Mouse (Mus musculus) hindbrain, embryonic 11.5 days (tissue): Measurements from ENCODE around the gene Ddc. TPM values are rescaled to one million over a fixed set of nuclear protein-coding genes. Genes with fewer than 3 reads are reported as not detected.

Experiments
- ATAC-seq: fragments of 200-750 bp; cut with Nextera tagmentation; 2 replicates; pipeline ENCODE4 v1.8.0; 2017; ENCODE audit warnings: mild to moderate bottlenecking, moderate TSS enrichment, moderate library complexity; ENCODE audit not compliant: low FRiP score
- DNase-seq: peaks from one replicate; pipeline ENCODE4 v3.0.0-alpha.2; 2015; ENCODE audit warnings: low spot score
- H3K27ac ChIP-seq: fragments of 300-500 bp; sonication (generic); 2 replicates; pipeline ENCODE4 v1.5.1; 2014; ENCODE audit warnings: mild to moderate bottlenecking, low read depth, low read length
- H3K27me3 ChIP-seq: fragments of 300-500 bp; sonication (generic); 2 replicates; pipeline ENCODE4 v1.6.1; 2014; ENCODE audit warnings: mild to moderate bottlenecking, low read length, moderate library complexity, mixed read lengths; ENCODE audit not compliant: control insufficient read depth, insufficient read depth
- H3K36me3 ChIP-seq: fragments of 300-500 bp; sonication (generic); 2 replicates; pipeline ENCODE4 v1.6.1; 2014; ENCODE audit warnings: mild to moderate bottlenecking, low read length, moderate library complexity, mixed read lengths; ENCODE audit not compliant: control insufficient read depth, insufficient read depth
- H3K4me1 ChIP-seq: fragments of 300-500 bp; sonication (generic); replicated peaks from 2 replicates; pipeline ENCODE4 v1.6.1; 2014; ENCODE audit warnings: low read length, mixed read lengths; ENCODE audit not compliant: control insufficient read depth, insufficient read depth
- H3K4me2 ChIP-seq: fragments of 300-500 bp; sonication (generic); replicated peaks from 2 replicates; pipeline ENCODE4 v1.6.1; 2014; ENCODE audit warnings: mild to moderate bottlenecking, low read depth, low read length
- H3K4me3 ChIP-seq: fragments of 300-500 bp; sonication (generic); 2 replicates; pipeline ENCODE4 v1.5.1; 2014; ENCODE audit warnings: low read depth, low read length
- H3K9ac ChIP-seq: fragments of 300-500 bp; sonication (generic); 2 replicates; pipeline ENCODE4 v1.6.1; 2014; ENCODE audit warnings: low read depth, low read length
- H3K9me3 ChIP-seq: fragments of 300-500 bp; sonication (generic); 2 replicates; pipeline ENCODE4 v1.6.1; 2016; ENCODE audit warnings: low read length; ENCODE audit not compliant: control insufficient read depth
- WGBS: fragments of 180-500 bp; shearing (Covaris S2); extraction: QIAGEN DNeasy Blood & Tissue Kit; methylation state at CpG from one replicate; pipeline ENCODE4 v1.1.7; 2014; 5-methylcytosine and 5-hydroxymethylcytosine counted together
- polyA plus RNA-seq: library from polyadenylated mRNA; unstranded; fragments of >200 nt; fragmentation: Nextera tagmentation; extraction: Ambion mirVana; gene quantifications from 2 replicates; pipeline ENCODE4 v1.2.1, GENCODE M21; 2014

Ddc gene
- polyA plus RNA-seq, 1 experiment from 2014 or later: 14.3 TPM

DNA sequence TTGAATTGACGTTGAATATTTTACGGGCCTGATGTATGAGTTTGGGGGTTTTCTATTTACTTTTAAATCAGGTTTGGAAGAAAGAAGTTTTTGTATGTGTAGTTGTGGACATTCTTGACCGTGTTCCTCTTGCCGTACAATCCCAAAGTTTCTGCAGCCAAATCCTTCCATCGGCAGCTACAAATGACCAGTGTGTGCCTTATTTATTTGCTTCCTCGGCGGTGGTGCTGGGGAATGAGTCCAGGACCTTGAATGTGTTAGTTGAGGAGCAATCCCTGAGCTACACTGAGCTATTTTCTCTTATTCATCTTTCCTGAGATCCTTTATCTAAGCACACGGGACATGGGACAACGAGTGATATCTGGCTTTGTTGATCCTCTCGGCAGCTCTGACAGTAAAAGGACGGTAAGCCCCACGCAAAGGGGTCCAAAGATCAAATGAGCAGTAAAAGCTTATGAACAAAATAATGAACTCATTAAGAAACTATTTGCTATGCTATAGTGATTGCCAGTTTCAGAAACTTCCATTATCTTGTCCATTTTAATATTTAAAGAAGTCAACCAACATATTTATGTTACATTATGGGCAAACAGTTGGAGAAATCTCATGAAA lies 67.0 kb downstream of the Ddc start:
- H3K27ac ChIP-seq: peak overlapping the region; percentile 39

DNA sequence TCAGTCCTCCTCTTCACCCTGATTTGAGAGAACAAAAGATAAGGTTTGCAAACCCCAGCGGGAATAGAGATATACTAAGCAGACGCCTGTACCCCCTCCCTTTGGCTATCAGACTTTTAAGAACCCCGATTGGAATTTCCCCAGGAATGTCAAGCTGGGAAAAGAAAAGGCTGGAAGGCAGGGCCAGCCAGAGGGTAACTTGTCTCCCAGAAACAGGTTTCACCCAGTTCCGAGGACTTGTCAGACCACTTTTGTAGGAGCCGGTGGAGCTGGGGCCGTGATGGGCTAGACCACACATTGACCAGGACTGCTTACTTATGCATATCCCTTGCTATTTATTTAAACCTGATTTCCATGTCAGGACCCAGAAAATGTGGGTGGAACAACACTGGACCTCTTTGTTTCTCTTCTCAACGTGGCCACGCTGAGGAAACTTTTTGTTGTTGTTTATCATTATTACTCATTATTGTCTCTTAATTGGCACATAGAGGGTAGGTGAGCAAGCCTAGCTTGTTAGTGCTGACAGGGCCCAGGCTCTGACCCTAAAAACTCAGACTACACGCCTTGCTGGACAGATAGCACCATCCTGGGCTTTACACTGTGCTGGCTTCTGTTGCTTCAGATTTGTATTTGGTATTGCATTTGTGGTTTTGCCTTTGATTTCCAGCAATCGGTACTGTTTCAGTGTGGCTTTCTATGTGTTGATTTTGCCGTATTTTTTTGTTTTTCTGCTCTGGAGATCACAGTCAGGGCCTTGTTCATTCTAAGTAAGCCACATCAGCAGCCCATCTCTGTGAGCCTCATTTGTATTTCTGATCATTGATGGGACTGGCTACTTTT lies 68.6 kb downstream of the Ddc start:
- ATAC-seq (no peak), DNase-seq (no peak)
- Histone ChIP-seq H3K4me3 (no peak overlapping the region), H3K4me1 (peaks cover 20% of the 10 kb centered on the region), H3K4me2 (no peak overlapping the region), H3K27me3 (no peaks in the 10 kb centered on the region), H3K9me3 (no peaks in the 10 kb centered on the region), H3K9ac (0 out of 2 replicates have a peak overlapping the region, but pooled peaks have one; percentile 15), H3K27ac (peak overlapping the region; percentile 68), H3K36me3 (no peaks in the 10 kb centered on the region)
- WGBS: 16% methylated on average over 11 of the region's 11 CpGs

More for the DNA sequence above, 67.0 kb downstream of the Ddc start:
- H3K36me3 ChIP-seq: no peaks in the 10 kb centered on the region
- H3K9ac ChIP-seq: no peak overlapping the region
- H3K4me3 ChIP-seq: no peak overlapping the region
- H3K27me3 ChIP-seq: no peaks in the 10 kb centered on the region
- 36% methylated on average over 12 of the region's 12 CpGs for WGBS
- peaks cover 20% of the 10 kb centered on the region for H3K4me1 ChIP-seq
- H3K4me2 ChIP-seq: no peak overlapping the region
- no peaks in the 10 kb centered on the region for H3K9me3 ChIP-seq
- ATAC-seq (no peak), DNase-seq (no peak)

DNA sequence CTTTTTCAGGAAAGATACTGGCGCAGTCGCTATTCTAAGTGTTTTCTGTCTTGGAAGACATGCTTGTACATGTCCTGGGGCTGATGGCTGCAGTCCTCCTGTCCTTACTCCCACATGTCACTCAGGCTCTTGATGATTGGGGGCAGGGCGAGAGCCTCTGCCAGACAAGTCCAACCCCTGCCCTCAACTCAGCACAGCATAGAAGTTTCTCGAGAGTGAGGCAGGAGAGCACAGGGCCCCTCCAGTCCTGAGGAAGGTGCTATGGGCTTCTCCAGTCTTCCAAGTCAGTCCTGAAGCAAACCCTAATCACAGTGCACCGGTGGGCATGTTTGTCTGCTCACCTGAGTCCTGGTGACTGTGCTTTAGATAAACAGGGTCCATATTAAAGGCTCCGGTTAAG lies 69.2 kb downstream of the Ddc start:
- DNase-seq (peak; percentile 57), ATAC-seq (0 out of 2 replicates have a peak, but pooled peaks have one; percentile 36)
- Histone ChIP-seq H3K9me3 (no peaks in the 10 kb centered on the region), H3K27ac (peak overlapping the region; percentile 68), H3K9ac (no peak overlapping the region; the same call in 1 of the 2 replicates), H3K36me3 (no peaks in the 10 kb centered on the region), H3K4me1 (peaks cover 20% of the 10 kb centered on the region), H3K4me3 (no peak overlapping the region), H3K4me2 (no peak overlapping the region), H3K27me3 (no peaks in the 10 kb centered on the region)
- 25% methylated on average over 6 of the region's 6 CpGs for WGBS

DNA sequence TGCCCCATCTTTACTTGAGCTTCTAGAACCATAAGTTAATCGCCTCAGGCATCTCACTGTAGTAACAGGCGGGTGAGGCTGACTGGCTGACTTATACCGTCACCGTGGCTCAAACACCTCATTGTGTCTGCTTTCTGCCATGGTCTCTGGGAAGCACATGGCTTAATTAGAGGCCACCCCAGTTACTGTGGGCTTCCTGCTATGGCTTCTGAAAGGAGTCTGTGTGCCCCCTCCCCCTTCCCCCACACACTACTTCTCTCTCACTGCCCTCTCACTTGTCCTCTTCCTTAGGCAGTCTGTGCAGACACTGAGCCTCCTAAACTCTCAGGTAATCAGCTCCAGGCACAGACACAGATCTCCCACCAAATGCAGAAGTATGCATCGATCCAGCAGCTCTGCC lies 69.7 kb downstream of the Ddc start:
- Histone ChIP-seq H3K36me3 (no peaks in the 10 kb centered on the region), H3K4me1 (peaks cover 20% of the 10 kb centered on the region), H3K4me3 (no peak overlapping the region), H3K9me3 (no peaks in the 10 kb centered on the region), H3K9ac (no peak overlapping the region), H3K4me2 (no peak overlapping the region), H3K27ac (peak overlapping the region; percentile 68; the same call in 1 of the 2 replicates), H3K27me3 (no peaks in the 10 kb centered on the region)
- DNase-seq (peak; percentile 60), ATAC-seq (peak; percentile 51)
- WGBS: 24% methylated on average over 5 of the region's 5 CpGs

DNA sequence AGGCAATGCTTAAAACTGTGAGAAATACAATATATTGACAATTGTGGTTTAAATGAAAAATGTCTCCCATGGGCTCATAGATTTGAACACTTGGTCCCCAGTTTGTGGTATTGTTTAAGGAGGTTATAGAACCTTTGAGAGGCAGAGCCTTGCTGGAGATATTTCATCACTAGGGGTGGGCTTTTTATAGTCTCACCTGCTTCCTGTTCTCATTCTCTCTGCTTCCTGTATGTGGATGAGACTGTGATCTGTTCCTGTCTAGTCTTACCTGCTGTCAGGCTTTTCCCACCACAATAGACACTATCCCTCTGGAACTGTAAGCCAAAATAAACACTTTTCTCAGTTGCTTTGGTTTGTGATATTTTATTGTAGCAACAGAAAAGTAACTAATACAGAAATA lies 71.5 kb downstream of the Ddc start:
- Histone ChIP-seq H3K36me3 (no peaks in the 10 kb centered on the region), H3K4me1 (peaks cover 23% of the 10 kb centered on the region), H3K4me2 (no peak overlapping the region), H3K9ac (no peak overlapping the region), H3K4me3 (no peak overlapping the region), H3K9me3 (no peaks in the 10 kb centered on the region), H3K27ac (no peak overlapping the region), H3K27me3 (no peaks in the 10 kb centered on the region)
- DNase-seq (no peak), ATAC-seq (no peak)

DNA sequence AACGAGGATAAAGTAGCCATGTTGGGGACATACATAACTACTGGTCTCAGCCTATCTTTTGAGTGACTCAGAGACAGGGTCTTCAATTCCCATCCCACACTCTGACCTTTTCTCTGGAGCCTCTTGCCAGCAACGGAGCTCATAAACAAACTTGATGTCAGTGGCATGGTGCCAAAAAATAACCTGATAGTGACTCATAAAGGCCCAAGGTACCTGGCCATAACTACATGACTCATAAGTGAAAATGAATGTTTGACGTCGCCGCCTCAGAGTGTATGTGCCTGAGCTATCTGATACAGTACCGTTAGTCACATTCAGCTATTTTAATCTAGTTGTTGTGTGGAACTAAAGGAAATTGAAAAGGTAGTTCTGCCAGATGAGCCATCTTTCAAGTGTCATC lies 72.3 kb downstream of the Ddc start:
- Histone ChIP-seq H3K27me3 (no peaks in the 10 kb centered on the region), H3K4me1 (peaks cover 20% of the 10 kb centered on the region), H3K4me2 (no peak overlapping the region), H3K36me3 (no peaks in the 10 kb centered on the region), H3K27ac (no peak overlapping the region; the same call in 1 of the 2 replicates), H3K9ac (no peak overlapping the region), H3K9me3 (no peaks in the 10 kb centered on the region), H3K4me3 (no peak overlapping the region)
- DNase-seq (no peak), ATAC-seq (no peak)
- 80% methylated on average over 6 of the region's 6 CpGs for WGBS

DNA sequence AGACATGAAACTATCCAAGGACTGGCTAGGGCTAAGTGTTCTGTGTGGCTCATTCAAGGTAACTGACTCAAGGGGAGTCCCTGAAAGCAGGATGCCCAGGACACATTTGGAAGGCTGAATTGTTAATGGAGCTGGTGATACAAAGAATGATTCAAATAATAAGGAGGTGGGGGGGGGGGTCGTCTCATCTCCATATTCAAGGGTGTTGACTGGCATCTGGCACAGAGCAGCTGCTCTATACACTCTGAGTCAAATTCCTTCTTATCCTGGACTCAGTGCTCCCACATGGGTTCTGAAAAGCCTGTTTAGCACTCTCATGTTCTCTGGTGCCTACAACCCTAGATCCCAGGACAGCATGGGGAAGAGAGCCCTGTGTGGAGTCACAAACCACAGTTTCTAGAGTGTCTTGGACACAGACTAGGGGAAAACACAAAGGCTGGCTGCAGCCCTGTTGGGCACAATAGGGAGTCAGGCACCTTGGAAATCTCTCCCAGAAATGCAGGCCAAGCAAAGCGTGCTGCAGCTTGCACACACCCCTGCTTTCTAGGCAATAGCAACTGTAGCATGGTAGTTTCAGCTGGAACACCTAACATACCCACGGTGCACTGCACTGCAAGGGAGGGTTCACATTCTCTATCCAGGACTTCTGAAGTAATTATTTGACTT lies 72.8 kb downstream of the Ddc start:
- Histone ChIP-seq H3K9me3 (no peaks in the 10 kb centered on the region), H3K4me1 (peaks cover 20% of the 10 kb centered on the region), H3K9ac (no peak overlapping the region), H3K36me3 (no peaks in the 10 kb centered on the region), H3K27ac (peak overlapping the region; percentile 94), H3K27me3 (no peaks in the 10 kb centered on the region), H3K4me2 (no peak overlapping the region), H3K4me3 (no peak overlapping the region)
- WGBS: 42% methylated on average over 3 of the region's 3 CpGs
- ATAC-seq (peak; percentile 13; the same call in 1 of the 2 replicates), DNase-seq (no peak)

DNA sequence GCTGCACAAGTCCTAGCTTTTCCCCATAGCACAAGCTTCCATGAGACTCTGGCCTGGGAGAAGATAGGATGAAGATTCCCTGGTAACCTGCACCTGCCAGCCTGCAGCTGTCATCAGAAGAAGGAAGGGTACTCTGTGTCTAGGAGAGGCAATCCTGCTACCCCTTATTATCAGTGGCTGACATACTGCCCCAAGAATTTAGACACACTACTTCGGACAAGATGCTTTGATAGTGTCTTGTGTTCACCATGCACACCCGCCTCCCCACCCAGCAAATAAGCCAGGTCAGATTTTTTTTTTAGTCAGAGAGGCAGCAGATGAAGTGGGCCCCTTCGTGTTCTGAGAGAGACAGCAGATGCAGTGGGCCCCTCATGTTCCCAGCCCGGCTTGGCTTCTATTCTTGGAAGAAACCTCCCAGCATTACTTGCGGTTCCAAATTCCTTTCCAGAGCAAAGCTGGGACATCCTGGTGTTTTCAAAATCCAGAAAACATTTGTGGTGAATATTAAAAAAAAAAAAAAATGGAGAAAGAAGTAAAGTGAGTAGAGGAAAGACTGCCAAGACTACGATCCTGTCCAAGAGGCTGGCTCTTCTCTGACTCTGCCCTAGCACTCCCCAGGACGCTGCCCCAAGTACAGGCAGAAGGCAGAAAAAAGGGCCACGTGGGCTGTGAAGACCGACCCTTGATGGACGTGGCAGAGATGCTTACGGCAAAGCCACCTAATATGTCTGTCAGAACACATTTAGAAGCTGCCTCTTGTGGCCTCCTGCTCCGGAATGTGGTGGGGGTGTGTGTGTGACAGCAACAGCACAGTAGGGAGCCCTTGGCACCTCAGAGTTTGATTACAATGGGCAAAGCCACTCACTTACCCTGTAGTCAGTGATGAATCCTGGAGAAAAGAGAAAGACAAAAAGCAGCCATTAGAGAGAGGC lies 73.7 kb downstream of the Ddc start:
- 9% methylated on average over 12 of the region's 12 CpGs for WGBS
- ATAC-seq: no peak
- no peaks in the 10 kb centered on the region for H3K9me3 ChIP-seq
- no peaks in the 10 kb centered on the region for H3K27me3 ChIP-seq
- no peak overlapping the region for H3K4me2 ChIP-seq
- peaks cover 16% of the 10 kb centered on the region for H3K4me1 ChIP-seq
- H3K36me3 ChIP-seq: no peaks in the 10 kb centered on the region
- DNase-seq: peak; percentile 53
- H3K4me3 ChIP-seq: no peak overlapping the region
- H3K9ac ChIP-seq: no peak overlapping the region
- peak overlapping the region; percentile 94 for H3K27ac ChIP-seq
